Mouse (Mus musculus): ENCODE data around the gene Hapln2.

The Hapln2 gene

GRCm38 (mm10) chr3:88005822-88006786 lies 21.3 kb downstream of the Hapln2 start:
- DNase-seq (ENCODE audit: low spot score in 2 of 2), result no peak

GRCm38 (mm10) chr3:88002291-88002976 lies 24.9 kb downstream of the Hapln2 start:
- no peak for DNase-seq (ENCODE audit: low spot score in 2 of 2)

GRCm38 (mm10) chr3:88000816-88001595 lies 26.4 kb downstream of the Hapln2 start:
- DNase-seq (ENCODE audit: low spot score in 2 of 2), result no peak

- DNase-seq (ENCODE audit: low spot score in 2 of 2), result no peak
Measured at GRCm38 (mm10) chr3:88000181-88000580, 27.2 kb downstream of the Hapln2 start, which contains the start of gene Bcan. Gene Bcan (minus strand): TSS chr3:88000230.

- no peak for DNase-seq (ENCODE audit: low spot score in 2 of 2)
Measured at GRCm38 (mm10) chr3:87999243-87999895, 28.0 kb downstream of the Hapln2 start.

GRCm38 (mm10) chr3:87998747-87999146 lies 28.6 kb downstream of the Hapln2 start:
- DNase-seq (ENCODE audit: low spot score in 2 of 2), result no peak

- DNase-seq (ENCODE audit: low spot score in 2 of 2), result no peak
Measured at GRCm38 (mm10) chr3:87996971-87997614, 30.3 kb downstream of the Hapln2 start.

GRCm38 (mm10) chr3:87996401-87996800 lies 31.0 kb downstream of the Hapln2 start:
- DNase-seq (ENCODE audit: low spot score in 2 of 2), result no peak

- no peak for DNase-seq (ENCODE audit: low spot score in 2 of 2)
Measured at GRCm38 (mm10) chr3:87995331-87995730, 32.1 kb downstream of the Hapln2 start.

GRCm38 (mm10) chr3:87993436-87993835 lies 33.9 kb downstream of the Hapln2 start:
- DNase-seq (ENCODE audit: low spot score in 2 of 2), result no peak

GRCm38 (mm10) chr3:87989935-87990334 lies 37.4 kb downstream of the Hapln2 start:
- DNase-seq (ENCODE audit: low spot score in 2 of 2), result no peak

GRCm38 (mm10) chr3:87988068-87988467 lies 39.3 kb downstream of the Hapln2 start:
- no peak for DNase-seq (ENCODE audit: low spot score in 2 of 2)

GRCm38 (mm10) chr3:87987633-87988032 lies 39.8 kb downstream of the Hapln2 start:
- DNase-seq (ENCODE audit: low spot score in 2 of 2), result no peak

- DNase-seq (ENCODE audit: low spot score in 2 of 2), result peak; percentile 90 to 94
Measured at GRCm38 (mm10) chr3:87986868-87987267, 40.5 kb downstream of the Hapln2 start.

- DNase-seq (ENCODE audit: low spot score in 2 of 2), result peak in 1 of 2 experiments; percentile 30
Measured at GRCm38 (mm10) chr3:87985505-87986320, 41.7 kb downstream of the Hapln2 start.

- DNase-seq (ENCODE audit: low spot score in 2 of 2), result no peak
Measured at GRCm38 (mm10) chr3:87984094-87984493, 43.3 kb downstream of the Hapln2 start.

GRCm38 (mm10) chr3:87983627-87984026 lies 43.8 kb downstream of the Hapln2 start:
- no peak for DNase-seq (ENCODE audit: low spot score in 2 of 2)

- DNase-seq (ENCODE audit: low spot score in 2 of 2), result peak; percentile 79 to 89
Measured at GRCm38 (mm10) chr3:87982836-87983601, 44.4 kb downstream of the Hapln2 start.

Measured in heart, adult 9 months (tissue).